Mouse (Mus musculus) heart, embryonic 10.5 days (tissue): ENCODE measurements around the gene Gm20532. TPM values are rescaled to one million over a fixed set of nuclear protein-coding genes. Genes with fewer than 3 reads are reported as not detected.

Experiments
- DNase-seq: peaks from one replicate; pipeline ENCODE4 v3.0.0-alpha.2; 2017; ENCODE audit warnings: low spot score
- H3K27ac ChIP-seq: fragments of 300-500 bp; sonication (generic); 2 replicates; pipeline ENCODE4 v1.5.1; 2016; ENCODE audit warnings: mild to moderate bottlenecking
- H3K27me3 ChIP-seq: fragments of 300-500 bp; sonication (generic); 2 replicates; pipeline ENCODE4 v1.6.1; 2016; ENCODE audit warnings: mild to moderate bottlenecking; ENCODE audit not compliant: poor library complexity, insufficient read depth, severe bottlenecking
- H3K36me3 ChIP-seq: fragments of 300-500 bp; sonication (generic); 2 replicates; pipeline ENCODE4 v1.6.1; 2016; ENCODE audit warnings: mild to moderate bottlenecking, moderate library complexity
- H3K4me1 ChIP-seq: fragments of 300-500 bp; sonication (generic); 2 replicates; pipeline ENCODE4 v1.6.1; 2016; ENCODE audit warnings: mild to moderate bottlenecking
- H3K4me3 ChIP-seq: fragments of 300-500 bp; sonication (generic); 2 replicates; pipeline ENCODE4 v1.5.1; 2016; ENCODE audit warnings: mild to moderate bottlenecking, moderate library complexity
- H3K9me3 ChIP-seq: fragments of 300-500 bp; sonication (generic); 2 replicates; pipeline ENCODE4 v1.6.1; 2016; ENCODE audit warnings: mild to moderate bottlenecking, moderate library complexity
- WGBS: fragments of 180-500 bp; shearing (Covaris S2); methylation state at CpG from one replicate; pipeline ENCODE4 v1.1.7; 2016; 5-methylcytosine and 5-hydroxymethylcytosine counted together
- polyA plus RNA-seq: library from polyadenylated mRNA; unstranded; fragments of >200 nt; fragmentation: Nextera tagmentation; extraction: Ambion mirVana; gene quantifications from 2 replicates; pipeline ENCODE4 v1.2.1, GENCODE M21; 2016

Gm20532 gene
- polyA plus RNA-seq, 1 experiment from 2014 or later: not detected

- Histone ChIP-seq H3K4me3 (peak overlapping the region; percentile 19; the same call in 1 of the 2 replicates), H3K4me1 (peaks cover 94% of the 10 kb centered on the region), H3K9me3 (no peaks in the 10 kb centered on the region), H3K27ac (peak overlapping the region; percentile 82), H3K36me3 (no peaks in the 10 kb centered on the region), H3K27me3 (no peaks in the 10 kb centered on the region)
- peak; percentile 91 for DNase-seq
- 25% methylated on average over 4 of the region's 4 CpGs for WGBS
Measured at GRCm38 (mm10) chr2:26575865-26576264, 10.6 kb upstream of the Gm20532 start.

GRCm38 (mm10) chr2:26576462-26576861 lies 10.0 kb upstream of the Gm20532 start:
- H3K27me3 ChIP-seq: no peaks in the 10 kb centered on the region
- H3K36me3 ChIP-seq: no peaks in the 10 kb centered on the region
- no peak overlapping the region for H3K4me3 ChIP-seq
- H3K27ac ChIP-seq: peak overlapping the region; percentile 82
- WGBS: 34% methylated on average over 4 of the region's 4 CpGs
- H3K9me3 ChIP-seq: no peaks in the 10 kb centered on the region
- peaks cover 95% of the 10 kb centered on the region for H3K4me1 ChIP-seq
- no peak for DNase-seq

GRCm38 (mm10) chr2:26578369-26578768 lies 8.1 kb upstream of the Gm20532 start:
- no peak overlapping the region; the same call in 1 of the 2 replicates for H3K4me3 ChIP-seq
- peak; percentile 88 for DNase-seq
- H3K27ac ChIP-seq: peak overlapping the region; percentile 82
- no peaks in the 10 kb centered on the region for H3K36me3 ChIP-seq
- 41% methylated on average over 6 of the region's 6 CpGs for WGBS
- H3K27me3 ChIP-seq: no peaks in the 10 kb centered on the region
- peaks cover 84% of the 10 kb centered on the region for H3K4me1 ChIP-seq
- no peaks in the 10 kb centered on the region for H3K9me3 ChIP-seq

- DNase-seq: no peak
- Histone ChIP-seq H3K27me3 (peaks cover 3% of the 10 kb centered on the region; the same call in 1 of the 2 replicates), H3K36me3 (no peaks in the 10 kb centered on the region), H3K27ac (peak within 1 kb of the TSS; percentile 82), H3K4me1 (peaks cover 79% of the 10 kb centered on the region), H3K4me3 (no peak within 1 kb of the TSS), H3K9me3 (no peaks in the 10 kb centered on the region)
- 93% methylated on average over 1 of the region's 1 CpGs for WGBS
Measured at GRCm38 (mm10) chr2:26579714-26580113, 6.7 kb upstream of the Gm20532 start, which contains the start of gene Egfl7. TSS of gene Egfl7 (plus strand) at chr2:26580014.

- H3K27me3 ChIP-seq: peaks cover 9% of the 10 kb centered on the region; the same call in 1 of the 2 replicates
- H3K36me3 ChIP-seq: no peaks in the 10 kb centered on the region
- no peak for DNase-seq
- peak overlapping the region; percentile 37; the same call in 1 of the 2 replicates for H3K27ac ChIP-seq
- no peak overlapping the region for H3K4me3 ChIP-seq
- 91% methylated on average over 5 of the region's 5 CpGs for WGBS
- H3K4me1 ChIP-seq: peaks cover 69% of the 10 kb centered on the region
- no peaks in the 10 kb centered on the region for H3K9me3 ChIP-seq
Measured at GRCm38 (mm10) chr2:26580751-26581150, 5.7 kb upstream of the Gm20532 start.

- H3K27ac ChIP-seq: no peak overlapping the region
- no peak for DNase-seq
- 78% methylated on average over 2 of the region's 2 CpGs for WGBS
- H3K9me3 ChIP-seq: no peaks in the 10 kb centered on the region
- peaks cover 9% of the 10 kb centered on the region; the same call in 1 of the 2 replicates for H3K27me3 ChIP-seq
- H3K4me1 ChIP-seq: peaks cover 66% of the 10 kb centered on the region
- H3K36me3 ChIP-seq: 0 out of 2 replicates have a peak, but pooled peaks cover 8% of the 10 kb centered on the region
- no peak overlapping the region for H3K4me3 ChIP-seq
Measured at GRCm38 (mm10) chr2:26582203-26582602, 4.2 kb upstream of the Gm20532 start.

GRCm38 (mm10) chr2:26582741-26583140 lies 3.7 kb upstream of the Gm20532 start:
- H3K36me3 ChIP-seq: 0 out of 2 replicates have a peak, but pooled peaks cover 8% of the 10 kb centered on the region
- no peak for DNase-seq
- H3K27ac ChIP-seq: no peak overlapping the region; the same call in 1 of the 2 replicates
- H3K9me3 ChIP-seq: no peaks in the 10 kb centered on the region
- peaks cover 9% of the 10 kb centered on the region; the same call in 1 of the 2 replicates for H3K27me3 ChIP-seq
- 79% methylated on average over 7 of the region's 7 CpGs for WGBS
- H3K4me1 ChIP-seq: peaks cover 67% of the 10 kb centered on the region
- H3K4me3 ChIP-seq: no peak overlapping the region

GRCm38 (mm10) chr2:26583640-26584039 lies 2.8 kb upstream of the Gm20532 start:
- peak overlapping the region; percentile 83 for H3K4me3 ChIP-seq
- peaks cover 67% of the 10 kb centered on the region for H3K4me1 ChIP-seq
- WGBS: 25% methylated on average over 11 of the region's 11 CpGs
- no peaks in the 10 kb centered on the region for H3K9me3 ChIP-seq
- no peak for DNase-seq
- H3K27ac ChIP-seq: peak overlapping the region; percentile 79
- H3K27me3 ChIP-seq: peaks cover 9% of the 10 kb centered on the region; the same call in 1 of the 2 replicates
- H3K36me3 ChIP-seq: peaks cover 13% of the 10 kb centered on the region

GRCm38 (mm10) chr2:26585713-26586112 lies 726 bp upstream of the Gm20532 start:
- Histone ChIP-seq H3K36me3 (peaks cover 23% of the 10 kb centered on the region), H3K27me3 (peaks cover 9% of the 10 kb centered on the region; the same call in 1 of the 2 replicates), H3K4me1 (peaks cover 58% of the 10 kb centered on the region), H3K27ac (peak overlapping the region; percentile 91), H3K4me3 (peak overlapping the region; percentile 83), H3K9me3 (no peaks in the 10 kb centered on the region)
- 47% methylated on average over 6 of the region's 6 CpGs for WGBS
- DNase-seq: no peak

GRCm38 (mm10) chr2:26587044-26587405 lies 586 bp downstream of the Gm20532 start:
- peaks cover 36% of the 10 kb centered on the region for H3K36me3 ChIP-seq
- H3K27me3 ChIP-seq: peaks cover 9% of the 10 kb centered on the region; the same call in 1 of the 2 replicates
- H3K27ac ChIP-seq: peak overlapping the region; percentile 91
- peak overlapping the region; percentile 83 for H3K4me3 ChIP-seq
- 5% methylated on average over 11 of the region's 11 CpGs for whole genome bisulfite sequencing
- DNase-seq: no peak
- peaks cover 64% of the 10 kb centered on the region for H3K4me1 ChIP-seq
- H3K9me3 ChIP-seq: no peaks in the 10 kb centered on the region

GRCm38 (mm10) chr2:26588573-26588972 lies 2.1 kb downstream of the Gm20532 start:
- DNase-seq: no peak
- peaks cover 50% of the 10 kb centered on the region for H3K36me3 ChIP-seq
- 12% methylated on average over 4 of the region's 4 CpGs for WGBS
- peaks cover 53% of the 10 kb centered on the region for H3K4me1 ChIP-seq
- peak overlapping the region; percentile 91 for H3K27ac ChIP-seq
- peaks cover 9% of the 10 kb centered on the region; the same call in 1 of the 2 replicates for H3K27me3 ChIP-seq
- no peaks in the 10 kb centered on the region for H3K9me3 ChIP-seq
- peak overlapping the region; percentile 83 for H3K4me3 ChIP-seq

- no peaks in the 10 kb centered on the region for H3K9me3 ChIP-seq
- DNase-seq: no peak
- H3K27ac ChIP-seq: peak overlapping the region; percentile 91; the same call in 1 of the 2 replicates
- peaks cover 46% of the 10 kb centered on the region for H3K4me1 ChIP-seq
- peaks cover 54% of the 10 kb centered on the region for H3K36me3 ChIP-seq
- WGBS: 86% methylated on average over 10 of the region's 10 CpGs
- H3K27me3 ChIP-seq: peaks cover 7% of the 10 kb centered on the region; the same call in 1 of the 2 replicates
- H3K4me3 ChIP-seq: no peak overlapping the region; the same call in 1 of the 2 replicates
Measured at GRCm38 (mm10) chr2:26589284-26589683, 2.8 kb downstream of the Gm20532 start.

GRCm38 (mm10) chr2:26590282-26590681 lies 3.8 kb downstream of the Gm20532 start:
- Histone ChIP-seq H3K9me3 (no peaks in the 10 kb centered on the region), H3K27ac (no peak overlapping the region), H3K27me3 (peaks cover 5% of the 10 kb centered on the region; the same call in 1 of the 2 replicates), H3K4me1 (peaks cover 46% of the 10 kb centered on the region), H3K36me3 (peaks cover 64% of the 10 kb centered on the region), H3K4me3 (no peak overlapping the region)
- 88% methylated on average over 7 of the region's 7 CpGs for WGBS
- no peak for DNase-seq
